Mouse (Mus musculus): ENCODE results near the gene Hist1h3f.
"Not testable (repeated sequence)": the region's sequence is repeated elsewhere in the genome, so short reads cannot be mapped to it uniquely, and the experiment has no call there.

Hist1h3f gene

DNA sequence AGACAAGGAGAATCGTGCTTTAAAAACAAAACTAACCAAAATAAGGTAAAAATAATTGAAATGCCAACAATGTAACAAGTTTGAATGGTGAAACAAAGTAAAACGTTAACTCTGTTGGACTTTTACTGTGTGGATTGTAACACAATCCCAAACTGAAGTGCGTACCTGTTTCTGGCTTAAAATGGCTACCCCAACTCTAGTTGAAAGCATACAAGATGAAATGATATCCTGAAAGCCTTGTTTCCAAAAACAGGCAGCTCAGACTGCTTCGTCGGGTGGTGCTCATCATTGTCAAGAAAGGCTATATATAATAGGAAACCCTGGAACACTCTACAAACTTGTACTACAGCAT is 17.7 kb downstream of the Hist1h3f start:
- DNase-seq (ENCODE audit: low read depth, low spot score) = not testable (repeated sequence)

DNA sequence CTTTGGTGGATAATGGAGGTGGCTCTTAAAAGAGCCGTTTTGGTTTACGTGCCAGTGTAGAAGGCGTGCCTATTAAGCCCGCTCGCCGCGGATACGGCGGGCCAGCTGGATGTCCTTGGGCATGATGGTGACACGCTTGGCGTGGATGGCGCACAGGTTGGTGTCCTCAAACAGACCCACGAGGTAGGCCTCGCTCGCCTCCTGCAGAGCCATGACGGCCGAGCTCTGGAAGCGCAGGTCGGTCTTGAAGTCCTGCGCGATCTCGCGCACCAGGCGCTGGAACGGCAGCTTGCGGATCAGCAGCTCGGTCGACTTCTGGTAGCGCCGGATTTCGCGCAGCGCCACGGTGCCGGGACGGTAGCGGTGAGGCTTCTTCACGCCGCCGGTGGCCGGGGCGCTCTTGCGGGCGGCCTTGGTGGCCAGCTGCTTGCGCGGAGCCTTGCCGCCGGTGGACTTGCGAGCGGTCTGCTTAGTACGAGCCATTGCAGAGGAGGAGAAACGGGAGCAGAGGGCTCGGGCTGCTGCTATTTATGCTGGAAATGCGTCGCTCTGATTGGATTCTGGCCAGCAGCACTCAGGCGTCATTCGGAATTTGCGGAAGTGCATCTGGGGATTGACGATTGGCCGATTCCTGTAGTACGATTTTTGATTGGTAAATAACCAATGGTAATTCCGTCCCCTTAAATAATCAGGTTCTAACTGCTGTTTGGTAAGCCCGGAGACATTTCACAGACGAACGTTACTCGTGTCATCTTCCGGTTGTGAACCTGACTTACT is 18.2 kb downstream of the Hist1h3f start, which contains the start of gene Hist1h3e:
Gene Hist1h3e (minus strand): TSS at position 487 of the 777 bp plus-strand sequence.
- DNase-seq (ENCODE audit: low read depth, low spot score) = peak; percentile 97

DNA sequence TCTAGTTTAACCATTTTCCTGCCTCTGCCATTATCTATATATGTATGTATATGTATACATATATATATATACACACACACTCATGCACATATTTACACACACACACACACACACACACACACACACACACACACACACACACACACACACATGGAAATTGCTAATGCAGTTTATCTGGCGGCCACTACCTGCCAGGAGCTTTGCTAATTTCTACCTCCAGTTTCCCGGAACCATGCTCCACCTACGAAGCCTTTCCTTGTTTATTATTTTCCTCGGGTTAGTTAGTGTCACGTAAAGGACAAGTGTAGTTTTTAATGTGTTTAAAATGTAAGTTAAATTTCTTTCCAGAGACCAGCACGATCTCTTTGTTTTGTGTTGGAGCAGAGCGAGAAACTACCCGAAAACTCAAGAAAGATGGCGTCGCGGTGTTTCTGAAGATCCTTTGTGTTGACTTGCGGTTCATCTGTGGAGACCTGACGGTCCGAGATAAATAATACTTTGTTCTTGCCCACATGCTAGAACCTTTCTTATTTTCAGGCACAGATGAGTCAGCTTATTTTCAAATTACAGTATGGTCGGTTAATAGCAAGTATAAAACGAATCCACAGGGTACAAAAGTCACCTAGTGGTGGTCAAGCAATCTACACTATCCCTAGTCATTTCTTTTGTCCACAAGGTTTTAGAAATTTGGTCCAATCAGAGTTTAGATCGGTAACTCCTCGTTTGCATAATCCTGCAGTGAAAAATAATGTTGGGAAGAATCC is 19.0 kb downstream of the Hist1h3f start:
- DNase-seq (ENCODE audit: low read depth, low spot score) = peak; percentile 84

DNA sequence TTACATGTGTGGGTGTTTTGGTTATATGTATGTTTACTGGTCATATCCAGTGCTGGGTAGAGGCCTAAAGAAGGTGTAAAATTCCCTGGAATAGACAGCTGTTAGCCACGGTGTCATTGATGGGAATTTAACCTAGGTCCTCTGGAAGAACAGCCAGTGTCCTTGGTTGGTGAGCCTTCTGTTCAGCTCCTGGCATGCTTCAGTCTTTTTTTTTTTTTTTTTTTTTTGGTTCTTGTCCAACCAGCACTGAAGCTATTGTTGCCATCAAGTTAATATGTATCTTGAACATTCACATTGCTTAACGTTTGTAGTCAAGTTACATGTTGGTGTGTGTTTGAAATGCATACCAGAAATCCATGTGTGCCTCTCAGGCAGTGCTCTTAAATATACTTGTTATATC is 20.6 kb downstream of the Hist1h3f start:
- no peak for DNase-seq (ENCODE audit: low read depth, low spot score)

DNA sequence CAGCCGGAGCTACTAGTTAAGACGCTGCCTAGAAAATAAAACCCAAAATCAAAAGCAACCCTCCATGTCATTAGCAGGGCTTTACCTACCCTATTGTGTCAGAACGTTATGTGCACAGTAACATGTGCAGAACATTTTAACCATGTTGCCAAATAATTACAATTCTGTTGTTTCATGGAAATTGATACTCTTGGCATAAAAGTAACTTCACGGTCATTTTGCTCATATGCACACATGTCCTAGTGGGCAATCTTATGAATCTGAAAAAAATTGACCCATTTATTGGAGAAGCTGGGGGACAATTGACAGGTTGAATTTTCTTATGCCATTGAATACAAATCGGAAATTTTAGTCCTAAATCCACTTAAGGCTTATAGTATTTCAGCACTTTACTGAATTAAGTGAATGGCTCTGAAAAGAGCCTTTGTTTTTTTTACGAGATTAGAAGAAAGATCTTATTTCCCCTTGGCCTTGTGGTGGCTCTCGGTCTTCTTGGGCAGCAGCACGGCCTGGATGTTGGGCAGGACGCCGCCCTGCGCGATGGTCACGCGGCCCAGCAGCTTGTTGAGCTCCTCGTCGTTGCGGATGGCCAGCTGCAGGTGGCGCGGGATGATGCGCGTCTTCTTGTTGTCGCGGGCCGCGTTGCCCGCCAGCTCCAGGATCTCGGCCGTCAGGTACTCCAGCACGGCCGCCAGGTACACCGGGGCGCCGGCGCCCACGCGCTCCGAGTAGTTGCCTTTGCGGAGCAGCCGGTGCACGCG is 26.6 kb downstream of the Hist1h3f start:
- DNase-seq (ENCODE audit: low read depth, low spot score) = peak; percentile 40

DNA sequence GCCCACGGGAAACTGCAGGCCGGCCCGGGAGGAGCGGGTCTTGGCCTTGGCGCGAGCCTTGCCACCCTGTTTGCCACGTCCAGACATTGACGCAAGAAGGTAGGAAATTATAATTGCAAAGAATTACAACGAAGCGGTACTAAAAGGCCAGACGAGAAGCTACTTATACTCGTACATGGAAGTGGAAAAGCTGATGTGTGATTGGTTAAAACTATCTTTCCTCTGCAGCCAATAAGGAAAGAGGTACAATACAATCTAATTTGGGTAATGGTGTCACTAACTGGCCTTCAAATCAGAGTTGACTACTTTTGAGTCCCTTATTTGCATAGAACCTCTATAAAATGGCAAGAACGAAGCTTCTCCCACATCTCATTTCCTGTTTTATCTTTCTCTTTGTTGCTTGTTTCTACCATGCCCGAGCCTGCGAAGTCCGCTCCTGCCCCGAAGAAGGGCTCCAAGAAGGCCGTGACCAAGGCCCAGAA is 27.2 kb downstream of the Hist1h3f start, which contains the start of the genes Hist1h2ae and Hist1h2bg:
Gene Hist1h2ae (minus strand): TSS at position 199 of the 482 bp plus-strand sequence.
Gene Hist1h2bg (plus strand): TSS at position 375 of the 482 bp plus-strand sequence.
- DNase-seq (ENCODE audit: low read depth, low spot score) = peak; percentile 94

DNA sequence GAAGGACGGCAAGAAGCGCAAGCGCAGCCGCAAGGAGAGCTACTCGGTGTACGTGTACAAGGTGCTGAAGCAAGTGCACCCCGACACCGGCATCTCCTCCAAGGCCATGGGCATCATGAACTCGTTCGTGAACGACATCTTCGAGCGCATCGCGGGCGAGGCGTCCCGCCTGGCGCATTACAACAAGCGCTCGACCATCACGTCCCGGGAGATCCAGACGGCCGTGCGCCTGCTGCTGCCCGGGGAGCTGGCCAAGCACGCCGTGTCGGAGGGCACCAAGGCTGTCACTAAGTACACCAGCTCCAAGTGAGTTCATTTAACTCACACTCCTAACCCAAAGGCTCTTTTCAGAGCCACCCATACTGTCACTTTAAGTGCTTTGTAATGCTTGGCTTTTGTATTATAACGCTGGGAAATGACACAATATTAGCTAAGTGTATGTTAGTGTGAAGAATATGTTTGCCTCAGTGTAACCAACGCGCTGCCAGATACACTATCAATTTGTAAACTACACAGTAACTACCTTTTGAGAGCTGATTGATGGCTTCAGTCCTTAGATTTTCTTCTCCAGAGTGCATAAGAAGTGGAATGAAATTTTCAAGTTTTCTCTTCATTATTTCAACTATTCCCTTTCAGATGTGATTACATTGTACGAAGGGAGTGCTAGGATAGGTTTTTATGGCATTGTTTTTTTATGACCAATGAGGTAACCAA is 27.8 kb downstream of the Hist1h3f start:
- DNase-seq (ENCODE audit: low read depth, low spot score) = not testable (repeated sequence)

DNA sequence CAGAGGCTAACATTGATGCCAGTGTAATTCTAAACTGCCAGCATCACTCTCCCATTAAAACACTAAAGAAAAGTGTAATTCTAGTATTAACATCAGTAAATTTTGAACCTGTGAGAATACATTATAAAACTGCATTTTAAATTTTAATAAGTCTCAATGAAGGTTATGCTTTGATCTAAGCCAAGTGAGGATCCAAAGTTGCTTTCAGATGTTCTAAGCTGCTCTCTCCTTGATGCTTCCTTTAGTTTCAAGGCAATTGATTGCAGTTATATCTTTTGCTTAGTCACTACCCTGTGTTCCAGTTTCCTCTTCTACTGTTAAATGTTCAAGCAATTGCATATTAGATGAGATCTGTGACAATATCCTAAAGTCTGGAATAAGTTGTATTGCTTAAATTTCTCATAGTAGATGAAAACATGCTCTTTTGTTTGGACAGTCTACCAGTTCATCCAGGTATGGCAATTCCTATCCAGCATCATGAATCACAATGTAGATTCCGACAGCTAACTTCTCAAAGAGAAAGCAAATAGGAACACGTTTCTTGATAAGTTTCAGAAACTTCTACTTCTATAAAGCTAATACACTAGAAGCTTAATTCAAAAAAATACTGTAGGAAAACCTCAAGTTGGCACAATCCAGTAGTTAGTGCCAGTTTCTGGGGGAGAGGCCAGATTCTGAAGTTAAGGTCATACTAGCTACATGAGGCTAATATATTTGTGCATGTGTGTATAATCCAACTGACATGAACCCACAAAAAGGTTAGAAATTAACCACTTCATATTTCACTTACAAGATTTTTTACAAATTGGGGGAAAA is 28.6 kb downstream of the Hist1h3f start:
- DNase-seq (ENCODE audit: low read depth, low spot score) = peak; percentile 56

DNA sequence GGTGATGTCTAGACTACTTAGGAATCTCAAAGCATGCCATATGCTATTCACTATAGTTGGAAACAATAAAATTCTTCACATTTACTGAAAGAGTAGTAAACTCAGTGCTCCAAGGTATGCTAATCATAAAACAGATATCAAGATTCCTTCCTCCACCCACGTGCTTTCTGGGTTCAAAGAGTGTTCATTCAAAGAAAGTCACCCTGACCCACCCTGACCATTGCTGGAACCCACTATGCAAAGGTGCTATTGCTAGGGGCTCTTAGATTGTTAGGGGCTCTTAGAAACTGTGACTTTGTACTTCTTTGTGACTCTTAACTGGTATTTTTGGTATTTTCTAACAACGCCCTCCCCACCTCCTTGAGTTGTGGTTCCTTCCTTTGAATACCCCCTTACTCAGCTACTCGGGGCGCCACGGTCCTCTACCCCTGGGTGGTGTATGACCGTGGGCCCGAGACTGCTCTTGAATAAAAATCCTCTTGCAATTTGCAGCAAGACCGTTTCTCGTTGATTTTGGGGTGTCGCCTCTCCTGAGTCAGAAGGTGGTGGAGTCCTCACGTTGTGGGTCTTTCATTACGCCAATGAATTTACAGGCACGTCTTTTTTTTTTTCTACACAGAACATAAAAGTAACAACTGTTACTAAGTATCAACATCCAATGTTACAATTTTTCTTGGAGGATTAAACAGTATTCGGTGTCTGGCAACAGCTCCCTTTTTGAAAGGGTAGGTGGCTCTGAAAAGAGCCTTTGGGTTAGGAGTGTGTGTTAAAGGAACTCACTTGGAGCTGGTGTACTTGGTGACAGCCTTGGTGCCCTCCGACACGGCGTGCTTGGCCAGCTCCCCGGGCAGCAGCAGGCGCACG is 29.4 kb downstream of the Hist1h3f start:
- peak; percentile 43 for DNase-seq (ENCODE audit: low read depth, low spot score)

DNA sequence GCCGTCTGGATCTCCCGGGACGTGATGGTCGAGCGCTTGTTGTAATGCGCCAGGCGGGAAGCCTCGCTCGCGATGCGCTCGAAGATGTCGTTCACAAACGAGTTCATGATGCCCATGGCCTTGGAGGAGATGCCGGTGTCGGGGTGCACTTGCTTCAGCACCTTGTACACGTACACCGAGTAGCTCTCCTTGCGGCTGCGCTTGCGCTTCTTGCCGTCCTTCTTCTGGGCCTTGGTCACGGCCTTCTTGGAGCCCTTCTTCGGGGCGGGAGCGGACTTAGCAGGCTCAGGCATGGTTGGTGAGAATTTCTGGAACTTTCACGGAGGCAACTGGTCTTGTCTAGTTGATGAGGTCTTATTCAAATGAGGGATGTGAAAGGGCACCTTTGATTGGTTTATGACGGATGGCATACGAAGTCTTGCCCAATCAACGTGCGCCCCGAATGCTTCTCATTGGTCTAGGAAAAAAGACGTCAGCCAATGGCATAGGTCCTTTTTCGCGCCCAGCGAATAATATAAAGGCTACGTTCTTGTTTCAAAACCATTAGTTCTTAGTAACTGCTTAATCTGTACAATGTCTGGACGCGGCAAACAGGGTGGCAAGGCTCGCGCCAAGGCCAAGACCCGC is 30.2 kb downstream of the Hist1h3f start, which contains the start of the genes Hist1h2bf and Hist1h2ad:
Gene Hist1h2bf (minus strand): TSS at position 299 of the 627 bp plus-strand sequence.
Gene Hist1h2ad (plus strand): TSS at position 484 of the 627 bp plus-strand sequence.
- peak; percentile 99 for DNase-seq (ENCODE audit: low read depth, low spot score)

DNA sequence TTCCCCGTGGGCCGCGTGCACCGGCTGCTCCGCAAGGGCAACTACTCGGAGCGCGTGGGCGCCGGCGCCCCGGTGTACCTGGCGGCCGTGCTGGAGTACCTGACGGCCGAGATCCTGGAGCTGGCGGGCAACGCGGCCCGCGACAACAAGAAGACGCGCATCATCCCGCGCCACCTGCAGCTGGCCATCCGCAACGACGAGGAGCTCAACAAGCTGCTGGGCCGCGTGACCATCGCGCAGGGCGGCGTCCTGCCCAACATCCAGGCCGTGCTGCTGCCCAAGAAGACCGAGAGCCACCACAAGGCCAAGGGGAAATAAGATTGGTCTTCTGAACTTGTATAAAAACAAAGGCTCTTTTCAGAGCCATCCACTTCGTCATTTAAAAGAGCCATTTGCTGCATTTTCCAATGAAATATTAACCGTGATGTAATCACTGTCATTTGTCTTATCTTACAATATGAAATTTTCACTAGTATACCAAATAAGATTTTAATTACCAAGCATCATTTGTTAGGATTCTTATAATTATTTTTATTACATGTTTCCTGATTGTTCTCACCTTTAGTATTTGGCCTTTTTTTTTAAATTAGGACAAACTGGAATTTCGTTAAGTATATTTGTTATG is 30.8 kb downstream of the Hist1h3f start:
- DNase-seq (ENCODE audit: low read depth, low spot score) = peak; percentile 61

DNA sequence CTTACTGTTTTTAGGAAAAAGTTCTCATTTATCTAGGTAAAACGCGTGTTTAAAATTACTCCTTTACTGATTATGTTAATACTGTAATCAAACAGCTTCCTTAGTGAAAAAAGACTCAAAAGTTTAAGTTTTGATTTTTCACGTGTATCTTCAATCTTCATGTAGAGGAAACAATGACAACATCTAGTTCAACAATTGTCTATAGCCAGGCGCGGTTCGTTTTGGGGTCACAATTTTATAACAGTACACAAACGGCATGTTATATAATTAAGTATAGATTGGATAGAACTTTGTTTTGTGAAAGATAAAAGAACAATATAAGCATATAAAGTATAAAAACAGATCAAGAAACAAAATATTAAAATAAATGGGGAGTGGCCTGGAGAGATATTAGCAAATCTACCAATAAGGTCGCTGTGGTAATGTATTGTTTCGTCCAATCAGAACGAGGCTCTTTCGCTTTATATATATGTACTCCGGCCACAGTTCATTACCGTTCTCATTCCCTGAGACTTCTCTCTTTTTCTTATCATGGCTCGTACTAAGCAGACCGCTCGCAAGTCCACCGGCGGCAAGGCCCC is 31.5 kb downstream of the Hist1h3f start, which contains the start of gene Hist1h3d:
Gene Hist1h3d (plus strand): TSS at position 493 of the 581 bp plus-strand sequence.
- peak; percentile 86 for DNase-seq (ENCODE audit: low read depth, low spot score)

DNA sequence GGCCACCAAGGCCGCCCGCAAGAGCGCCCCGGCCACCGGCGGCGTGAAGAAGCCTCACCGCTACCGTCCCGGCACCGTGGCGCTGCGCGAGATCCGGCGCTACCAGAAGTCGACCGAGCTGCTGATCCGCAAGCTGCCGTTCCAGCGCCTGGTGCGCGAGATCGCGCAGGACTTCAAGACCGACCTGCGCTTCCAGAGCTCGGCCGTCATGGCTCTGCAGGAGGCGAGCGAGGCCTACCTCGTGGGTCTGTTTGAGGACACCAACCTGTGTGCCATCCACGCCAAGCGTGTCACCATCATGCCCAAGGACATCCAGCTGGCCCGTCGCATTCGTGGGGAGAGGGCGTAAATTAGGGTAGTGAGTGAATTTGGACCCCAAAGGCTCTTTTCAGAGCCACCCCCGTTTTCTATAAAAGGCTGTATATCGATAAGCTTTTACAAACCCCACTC is 32.0 kb downstream of the Hist1h3f start:
- peak; percentile 50 for DNase-seq (ENCODE audit: low read depth, low spot score)

DNA sequence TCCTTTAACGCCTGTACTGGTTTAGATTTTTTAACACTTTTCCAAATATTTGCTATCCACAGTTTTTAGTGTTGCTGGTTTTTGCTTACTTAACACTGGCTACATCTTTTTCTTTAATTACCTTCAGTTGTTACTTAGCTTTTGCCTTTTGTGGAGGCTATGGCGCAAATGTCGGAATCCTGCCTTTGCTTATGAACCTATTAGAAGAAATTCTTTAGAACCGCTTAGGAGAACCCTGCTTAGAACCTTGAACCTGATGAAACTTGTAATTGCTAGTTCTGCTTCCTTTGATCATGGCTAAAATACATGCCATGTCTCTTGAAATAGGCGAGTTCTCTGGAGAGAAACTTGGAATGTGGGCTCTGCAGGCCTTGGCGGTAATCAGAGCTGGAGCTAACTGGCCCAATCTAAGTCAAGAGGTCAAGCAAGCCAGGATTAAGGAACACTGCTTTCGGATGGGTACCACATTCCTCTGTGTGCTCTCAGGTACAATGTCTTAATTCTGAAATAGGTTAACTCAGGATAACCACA is 32.6 kb downstream of the Hist1h3f start:
- peak; percentile 87 for DNase-seq (ENCODE audit: low read depth, low spot score)

DNA sequence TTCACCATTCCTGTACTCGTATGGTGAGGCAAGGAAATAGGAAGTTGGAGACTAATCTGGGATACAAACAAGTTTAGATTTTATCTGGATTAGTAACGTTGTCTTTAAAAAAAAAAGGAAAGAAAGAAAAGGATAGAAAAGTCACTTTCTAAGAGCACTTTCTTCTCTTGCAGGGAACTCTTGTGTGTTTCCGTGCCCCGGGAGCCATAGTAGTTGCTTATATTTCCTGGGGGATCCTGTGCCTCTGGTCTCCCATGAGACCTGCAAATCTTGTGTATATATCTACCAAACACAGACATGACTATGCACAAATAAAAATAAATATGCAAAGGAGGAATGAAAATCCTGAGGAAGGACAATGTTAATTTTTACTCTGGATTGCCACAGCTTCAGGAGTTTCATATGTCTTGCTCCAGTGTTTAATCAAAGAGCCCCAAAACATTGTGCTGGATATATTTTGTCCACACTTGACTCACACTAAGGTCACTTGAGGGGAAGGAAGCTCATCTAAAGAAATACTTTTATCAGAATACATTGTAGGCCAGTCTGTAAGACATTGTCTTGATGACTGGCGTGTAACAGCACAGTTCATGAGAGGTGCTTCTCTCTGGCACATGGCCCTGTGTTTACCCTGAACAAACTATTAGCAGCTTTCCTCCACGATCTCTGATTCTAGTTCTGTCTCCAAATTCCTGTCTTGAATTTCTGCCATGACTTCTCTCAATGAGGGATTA is 33.2 kb downstream of the Hist1h3f start:
- peak; percentile 37 for DNase-seq (ENCODE audit: low read depth, low spot score)

DNA sequence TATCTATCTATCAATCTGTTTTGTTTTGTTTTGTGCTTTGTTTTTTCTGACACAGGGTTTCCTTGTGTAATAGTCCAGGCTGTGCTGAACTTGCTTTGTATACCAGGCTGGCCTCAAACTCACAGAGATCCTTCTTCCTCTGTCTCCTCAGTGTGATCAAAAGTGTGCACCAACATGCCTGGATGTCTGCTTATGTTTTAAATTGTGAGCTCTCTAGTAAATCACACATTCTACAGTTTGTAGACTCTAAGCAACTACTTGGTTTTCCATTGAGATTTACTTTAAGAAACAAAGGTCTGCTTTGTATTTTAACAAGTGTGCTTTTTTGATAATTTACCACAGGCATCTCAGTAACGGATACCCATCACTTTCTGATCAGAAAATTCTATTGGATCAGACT is 34.0 kb downstream of the Hist1h3f start:
- no peak for DNase-seq (ENCODE audit: low read depth, low spot score)
